Mouse (Mus musculus) ES-E14 (cell line): ENCODE measurements around the gene Micall1. TPM values are rescaled to one million over a fixed set of nuclear protein-coding genes. Genes with fewer than 3 reads are reported as not detected.

Source experiments
- DNase-seq: peaks from one replicate; pipeline ENCODE4 v3.0.0-alpha.2; 2013; ENCODE audit warnings: low read depth, low spot score
- H3K27ac ChIP-seq: 2 replicates; pipeline ENCODE4 v1.5.1; 2012; ENCODE audit warnings: low read depth, mild to moderate bottlenecking, low read length, moderate library complexity, mixed read lengths; ENCODE audit not compliant: poor library complexity, insufficient read depth, severe bottlenecking
- H3K36me3 ChIP-seq: 2 replicates; pipeline ENCODE4 v1.6.1; 2012; ENCODE audit warnings: mild to moderate bottlenecking, low read length, moderate library complexity, mixed read lengths; ENCODE audit not compliant: control insufficient read depth, poor library complexity, insufficient read depth, severe bottlenecking
- H3K4me1 ChIP-seq, 2 experiments: fragments of 150-350 bp in 1 of 2; sonication (generic) in 1 of 2; 2 replicates each; pipeline ENCODE4 v1.6.1; 2012; ENCODE audit warnings: low read length in 2 of 2, mild to moderate bottlenecking in 1 of 2, mixed read lengths in 1 of 2; ENCODE audit not compliant: control insufficient read depth in 2 of 2, insufficient read depth in 2 of 2, poor library complexity in 1 of 2
- H3K4me3 ChIP-seq, 2 experiments: fragments of 150-350 bp in 1 of 2; sonication (generic) in 1 of 2; 2 replicates each; pipeline ENCODE4 v1.5.1; 2012; ENCODE audit warnings: low read length in 2 of 2, low read depth in 1 of 2, mild to moderate bottlenecking in 1 of 2, mixed read lengths in 1 of 2; ENCODE audit not compliant: insufficient read depth in 1 of 2, poor library complexity in 1 of 2, severe bottlenecking in 1 of 2
- H3K9ac ChIP-seq: 2 replicates; pipeline ENCODE4 v1.6.1; 2012; ENCODE audit warnings: low read depth, mild to moderate bottlenecking, low read length, mixed read lengths; ENCODE audit not compliant: poor library complexity, insufficient read depth, severe bottlenecking
- H3K9me3 ChIP-seq: fragments of 150-350 bp; sonication (generic); 2 replicates; pipeline ENCODE4 v1.6.1; 2012; ENCODE audit warnings: low read depth, mild to moderate bottlenecking, low read length; ENCODE audit not compliant: control insufficient read depth, insufficient read depth
- CHD2 ChIP-seq: IDR thresholded peaks from 2 replicates; pipeline ENCODE4 v1.6.1; 2014; ENCODE audit warnings: mild to moderate bottlenecking, low read depth, low read length, inconsistent platforms
- HCFC1 ChIP-seq: IDR thresholded peaks from 2 replicates; pipeline ENCODE4 v1.6.1; 2012; ENCODE audit warnings: low read length, inconsistent platforms, borderline replicate concordance; ENCODE audit not compliant: insufficient read depth
- MAFK ChIP-seq: IDR thresholded peaks from 2 replicates; pipeline ENCODE4 v1.6.1; 2014; ENCODE audit warnings: mild to moderate bottlenecking, low read depth, low read length, inconsistent platforms; ENCODE audit not compliant: insufficient read depth
- ZC3H11A ChIP-seq: IDR thresholded peaks from 2 replicates; pipeline ENCODE4 v1.6.1; 2012; ENCODE audit warnings: low read depth, mild to moderate bottlenecking, inconsistent platforms, low read length, borderline replicate concordance
- ZNF384 ChIP-seq: IDR thresholded peaks from 2 replicates; pipeline ENCODE4 v1.6.1; 2012; ENCODE audit warnings: low read depth, low read length, inconsistent platforms
- in situ Hi-C, 2 experiments: fragments of 600-800 bp; cut with MboI; formaldehyde crosslinking; loops; one replicate each; pipeline ENCODE4 v1.15.1; 2025; ENCODE audit warnings: low sequenced_read_pairs in 2 of 2, inconsistent platforms in 1 of 2; ENCODE audit not compliant: unreplicated experiment in 2 of 2
- total RNA-seq: library from RNA; depleted of rRNA; stranded (reverse); fragments of 300-350 nt; gene quantifications from 2 replicates; pipeline ENCODE4 v1.2.3, GENCODE M21; 2012

The Micall1 gene
- total RNA-seq, 1 experiment = 7.7 TPM

DNA sequence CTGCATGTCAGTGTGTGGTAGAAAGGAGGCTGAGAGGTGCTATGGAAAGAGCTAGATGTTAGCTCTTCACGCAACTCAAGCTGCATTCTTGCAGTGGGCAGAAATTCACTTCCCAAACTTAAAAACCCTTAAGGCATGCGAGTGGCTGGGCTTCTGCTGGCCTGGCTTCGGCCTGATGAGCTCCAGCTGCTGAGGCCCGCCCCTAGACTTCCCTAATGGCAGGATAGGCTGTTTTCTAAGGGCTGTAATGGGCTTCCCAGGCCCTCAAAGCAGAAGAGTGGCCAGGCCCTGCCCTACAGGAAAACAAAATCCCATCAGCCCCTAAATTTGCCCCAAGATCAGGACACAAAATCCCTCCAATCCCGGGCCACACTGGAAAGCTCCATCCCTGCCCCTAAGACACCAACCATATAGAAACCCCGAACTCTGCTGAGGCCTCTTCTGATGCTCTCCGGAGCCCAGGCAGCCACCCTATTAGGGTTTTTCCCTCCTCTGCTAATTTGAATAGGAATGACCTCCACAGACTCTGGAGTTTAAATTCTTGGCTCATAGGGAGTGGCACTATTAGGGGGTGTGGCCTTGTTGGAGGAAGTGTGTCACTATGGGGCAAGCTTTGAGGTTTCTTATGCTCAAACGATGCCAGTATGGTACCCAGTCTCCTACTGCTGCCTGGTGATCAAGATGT, 43.5 kb upstream of the Micall1 start:
- H3K9me3 ChIP-seq = no peaks in the 10 kb centered on the region
- in situ Hi-C loops = no loop called here
- TF ChIP-seq ZNF384 (no peak), CHD2 (no peak), ZC3H11A (no peak), HCFC1 (no peak), MAFK (no peak)
- no peaks in the 10 kb centered on the region for H3K36me3 ChIP-seq
- H3K27ac ChIP-seq = no peak overlapping the region
- no peak overlapping the region for H3K9ac ChIP-seq
- DNase-seq = no peak
- H3K4me3 ChIP-seq = no peak overlapping the region
- peaks cover 4 to 17% of the 10 kb centered on the region in 2 experiments; a peak in 3 of 4 replicates for H3K4me1 ChIP-seq

DNA sequence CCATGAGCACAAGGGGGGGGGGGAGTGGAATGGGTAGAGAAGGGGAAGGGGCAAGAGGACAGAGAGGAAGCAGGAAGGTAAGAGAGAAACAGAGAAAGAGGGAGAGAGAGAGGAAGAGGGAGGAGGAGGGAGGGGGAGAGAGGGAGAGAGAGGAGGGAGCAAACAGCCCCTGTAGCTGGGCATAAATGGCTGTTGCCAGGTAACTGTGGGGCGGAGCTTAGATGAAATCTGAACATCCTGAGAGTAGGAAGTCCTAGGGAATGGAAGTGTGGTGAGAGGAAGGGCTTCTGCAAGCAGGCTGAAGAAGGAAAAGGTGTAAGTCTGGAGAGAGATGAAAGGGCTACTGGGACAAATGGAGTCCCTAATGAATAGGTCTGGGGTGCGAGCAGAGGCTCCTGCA, 42.4 kb upstream of the Micall1 start:
- TF ChIP-seq ZC3H11A (no peak), ZNF384 (no peak), CHD2 (no peak)
- peaks cover 4 to 17% of the 10 kb centered on the region in 2 experiments; a peak in 3 of 4 replicates for H3K4me1 ChIP-seq
- no peak overlapping the region for H3K9ac ChIP-seq
- no peak overlapping the region for H3K4me3 ChIP-seq
- DNase-seq = no peak
- H3K9me3 ChIP-seq = no peaks in the 10 kb centered on the region
- in situ Hi-C loops = no loop called here
- H3K27ac ChIP-seq = no peak overlapping the region
- no peaks in the 10 kb centered on the region for H3K36me3 ChIP-seq

DNA sequence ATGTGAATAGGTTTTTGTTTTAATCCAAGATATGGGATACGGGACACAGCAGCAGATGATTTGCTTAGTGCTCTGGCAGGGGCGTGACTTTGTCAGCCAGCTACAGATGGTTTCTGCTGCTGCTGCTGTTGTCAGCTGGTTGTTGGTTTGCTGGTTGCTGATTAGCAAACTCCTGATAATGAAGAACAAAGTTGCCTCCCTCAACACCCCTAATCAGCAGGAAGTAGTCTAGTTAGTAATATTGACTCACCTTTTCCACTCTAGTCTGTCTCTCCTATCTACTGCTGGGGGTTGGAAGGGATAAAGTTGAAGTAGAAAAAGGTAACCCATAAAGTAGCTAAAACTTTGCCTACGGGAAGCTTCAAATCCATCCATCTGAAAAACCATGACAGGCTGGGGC, 41.1 kb upstream of the Micall1 start:
- DNase-seq = no peak
- no peak for TF ChIP-seq MAFK
- no peak for TF ChIP-seq ZC3H11A
- TF ChIP-seq ZNF384 = no peak
- TF ChIP-seq HCFC1 = no peak
- no peak for TF ChIP-seq CHD2
- no peaks in the 10 kb centered on the region for H3K36me3 ChIP-seq
- no peak overlapping the region for H3K27ac ChIP-seq
- no peak overlapping the region for H3K4me3 ChIP-seq
- no peak overlapping the region for H3K9ac ChIP-seq
- in situ Hi-C loops = no loop called here
- peaks cover 4 to 20% of the 10 kb centered on the region in 2 experiments; a peak in 3 of 4 replicates for H3K4me1 ChIP-seq
- H3K9me3 ChIP-seq = no peaks in the 10 kb centered on the region

DNA sequence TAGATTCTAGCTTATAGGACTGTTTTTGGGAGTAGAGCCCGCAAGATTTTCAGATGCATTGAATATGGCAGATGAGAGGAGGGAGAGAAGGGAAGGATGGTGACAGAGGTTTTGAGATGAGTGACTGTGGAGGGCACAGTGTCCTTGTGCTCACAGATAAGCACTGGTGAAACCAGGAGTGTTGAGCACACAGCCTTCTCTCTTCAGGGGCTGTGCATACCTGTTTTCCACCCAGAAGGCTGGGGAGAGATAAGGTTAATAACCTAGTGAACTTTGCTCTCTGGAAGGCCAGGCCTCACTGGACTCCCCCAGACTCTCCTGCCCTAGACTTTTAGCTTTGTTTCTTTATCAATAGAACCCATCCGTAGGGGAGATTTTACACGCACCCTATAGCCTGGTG, 40.3 kb upstream of the Micall1 start:
- Histone ChIP-seq H3K4me1 (peaks cover under 1 to 22% of the 10 kb centered on the region in 2 experiments; a peak in 3 of 4 replicates), H3K9ac (no peak overlapping the region), H3K27ac (no peak overlapping the region), H3K9me3 (no peaks in the 10 kb centered on the region), H3K4me3 (no peak overlapping the region), H3K36me3 (no peaks in the 10 kb centered on the region)
- TF ChIP-seq HCFC1 = no peak
- no peak for TF ChIP-seq CHD2
- no peak for TF ChIP-seq ZC3H11A
- no peak for TF ChIP-seq MAFK
- no peak for TF ChIP-seq ZNF384
- no peak for DNase-seq
- in situ Hi-C loops = no loop called here
